Mouse (Mus musculus): ENCODE results near the gene Lpcat2.

GRCm38 (mm10) chr8:92834065-92834731 lies 20.9 kb upstream of the Lpcat2 start:
- TF ChIP-seq CTCF (IDR thresholded peaks at IDR 0.05; ENCODE audit: low read depth) (no peak), EP300 (optimal IDR thresholded peaks at IDR 0.05) (no peak)
